Mouse (Mus musculus) gastrocnemius, postnatal 4 days (tissue): Measurements from ENCODE around the gene Fto. TPM values are rescaled to one million over a fixed set of nuclear protein-coding genes. Genes with fewer than 3 reads are reported as not detected.

Experiments used
- DNase-seq, 2 experiments: peaks; one replicate each; pipeline ENCODE4 v3.0.0; 2021 to 2022; ENCODE audit warnings: low spot score in 2 of 2, mixed read lengths in 2 of 2
- long read RNA-seq, 2 experiments: library from polyadenylated mRNA; stranded (forward); transcript quantifications; one replicate each; pipeline ENCODE4 v2.0.0; 2021
- total RNA-seq, 2 experiments: library from RNA; stranded (reverse); gene quantifications; 2 replicates each; pipeline ENCODE4 v1.2.3; 2021

The Fto gene
- 100 to 1,000 TPM; 153 to 154 TPM for total RNA-seq
- long read RNA-seq, experiment 1, transcript Fto-201 (9 exons, 3,564 nt): major isoform, 70 of 89 reads
- long read RNA-seq, experiment 1, partial matches to known transcripts: 11 of 89 reads
- long read RNA-seq, experiment 1, other reads (novel, unspliced or antisense): 8 of 89 reads
- long read RNA-seq, experiment 2, full-length matches to known transcripts: 105 of 135 reads
- long read RNA-seq, experiment 2, partial matches to known transcripts: 21 of 135 reads
- long read RNA-seq, experiment 2, other reads (novel, unspliced or antisense): 9 of 135 reads

- DNase-seq: peak; percentile 85 to 95
Measured at GRCm38 (mm10) chr8:91312835-91313832, at the start of gene Fto, which contains the start of gene Rpgrip1l. TSS of gene Fto (plus strand) at chr8:91313525. TSS of gene Rpgrip1l (minus strand) at chr8:91313262.

GRCm38 (mm10) chr8:91263939-91264338 lies 49.4 kb upstream of the Fto start:
- no peak for DNase-seq

GRCm38 (mm10) chr8:91264564-91264963 lies 48.8 kb upstream of the Fto start:
- DNase-seq: no peak

GRCm38 (mm10) chr8:91269374-91269958 lies 43.9 kb upstream of the Fto start:
- no peak for DNase-seq

GRCm38 (mm10) chr8:91273493-91273892 lies 39.8 kb upstream of the Fto start:
- DNase-seq: no peak

- DNase-seq: no peak
Measured at GRCm38 (mm10) chr8:91276337-91276736, 37.0 kb upstream of the Fto start.

GRCm38 (mm10) chr8:91278060-91278459 lies 35.3 kb upstream of the Fto start:
- DNase-seq: no peak

GRCm38 (mm10) chr8:91280467-91281212 lies 32.7 kb upstream of the Fto start:
- no peak for DNase-seq

GRCm38 (mm10) chr8:91281545-91281944 lies 31.8 kb upstream of the Fto start:
- DNase-seq: no peak

GRCm38 (mm10) chr8:91282655-91283054 lies 30.7 kb upstream of the Fto start:
- DNase-seq: no peak

GRCm38 (mm10) chr8:91283815-91284214 lies 29.5 kb upstream of the Fto start:
- no peak for DNase-seq

- DNase-seq: no peak
Measured at GRCm38 (mm10) chr8:91286237-91286636, 27.1 kb upstream of the Fto start.

GRCm38 (mm10) chr8:91290576-91290975 lies 22.7 kb upstream of the Fto start:
- no peak for DNase-seq

- DNase-seq: no peak
Measured at GRCm38 (mm10) chr8:91295786-91296185, 17.5 kb upstream of the Fto start.

GRCm38 (mm10) chr8:91298672-91299071 lies 14.7 kb upstream of the Fto start:
- DNase-seq: no peak

GRCm38 (mm10) chr8:91304481-91305386 lies 8.6 kb upstream of the Fto start:
- DNase-seq: no peak

- DNase-seq: no peak
Measured at GRCm38 (mm10) chr8:91312342-91312741, 983 bp upstream of the Fto start.

GRCm38 (mm10) chr8:91317567-91318227 lies 4.4 kb downstream of the Fto start:
- no peak for DNase-seq
